Mouse (Mus musculus) heart, postnatal 0 days (tissue): ENCODE measurements at regions not wholly inside any gene's neighbourhood (a gene's known extent, or its start where the extent isn't known, plus 50 kb on each side); places are given as distances from the start of the nearest gene placed in this dataset.

Experiments
- CTCF ChIP-seq: IDR thresholded peaks from 2 replicates; pipeline ENCODE4 v1.5.1; 2016; ENCODE audit warnings: antibody characterized with exemption, control low read depth, low read depth
- EP300 ChIP-seq: IDR thresholded peaks from 2 replicates; pipeline ENCODE4 v1.6.1; 2016; ENCODE audit warnings: antibody characterized with exemption, low read depth

DNA sequence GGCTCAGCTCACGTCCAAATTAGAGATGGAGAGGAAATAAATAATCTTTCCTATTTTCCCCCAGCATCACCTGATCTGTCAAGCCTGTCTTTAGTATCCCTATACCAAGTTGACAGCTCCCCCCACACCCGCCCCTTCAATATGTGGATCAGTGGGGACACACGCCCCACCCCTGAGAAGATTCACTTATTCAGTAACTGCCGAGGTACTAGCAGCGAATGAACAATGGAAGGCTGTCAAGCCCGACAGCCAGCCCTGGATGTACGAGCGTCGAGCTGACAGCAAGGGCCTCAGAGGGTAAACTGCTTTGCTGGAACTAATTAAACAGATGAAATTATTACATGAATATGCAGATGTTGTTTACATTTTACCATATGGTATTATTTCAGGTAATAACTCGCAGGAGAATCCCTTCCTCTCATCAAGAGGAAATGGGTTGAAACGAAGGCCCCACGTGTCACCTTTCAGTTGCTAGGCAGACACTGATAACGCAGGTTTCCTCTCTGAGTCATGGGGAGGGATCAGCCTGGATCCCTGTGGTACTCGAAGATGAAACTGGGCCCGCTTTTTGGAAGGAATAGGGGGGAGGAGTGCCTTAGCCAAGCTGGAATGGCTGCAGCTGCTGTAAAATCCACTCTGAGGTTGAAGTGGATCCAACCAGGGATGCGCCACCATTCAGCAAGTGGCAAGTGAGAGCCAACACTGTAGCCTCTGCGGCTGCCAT, 319.7 kb downstream of the Nr2f2 start:
- no peak for TF ChIP-seq CTCF
- TF ChIP-seq EP300, result no peak
